Mouse (Mus musculus) heart, embryonic 14.5 days (tissue): ENCODE data around the gene Lhx2. TPM values are rescaled to one million over a fixed set of nuclear protein-coding genes. Genes with fewer than 3 reads are reported as not detected.
A peak's percentile ranks its signal among the peaks of the same experiment; 100 is the strongest.

Experiments
- ATAC-seq: fragments of 200-750 bp; cut with Nextera tagmentation; 2 replicates; pipeline ENCODE4 v1.8.0; 2017; ENCODE audit warnings: low read depth, moderate TSS enrichment; ENCODE audit not compliant: insufficient number of reproducible peaks, insufficient read depth, low FRiP score
- H3K27ac ChIP-seq, 2 experiments: fragments of 200-500 bp in 1 of 2; fragments of 300-500 bp in 1 of 2; sonication (generic) in 1 of 2; replicated peaks in 1 of 2; 2 replicates each; pipeline ENCODE4 v1.5.1; 2012 to 2014; ENCODE audit warnings: low read depth in 2 of 2, low read length in 2 of 2, control low read depth in 1 of 2, mild to moderate bottlenecking in 1 of 2, mixed read lengths in 1 of 2; ENCODE audit not compliant: control insufficient read depth in 1 of 2, insufficient read depth in 1 of 2
- H3K27me3 ChIP-seq: fragments of 300-500 bp; sonication (generic); 2 replicates; pipeline ENCODE4 v1.6.1; 2014; ENCODE audit warnings: mild to moderate bottlenecking, low read length, control low read depth; ENCODE audit not compliant: control insufficient read depth, insufficient read depth
- H3K36me3 ChIP-seq: fragments of 300-500 bp; sonication (generic); 2 replicates; pipeline ENCODE4 v1.6.1; 2014; ENCODE audit warnings: mild to moderate bottlenecking, control low read depth, low read length, mixed read lengths; ENCODE audit not compliant: control insufficient read depth, insufficient read depth
- H3K4me1 ChIP-seq, 2 experiments: fragments of 200-500 bp in 1 of 2; fragments of 300-500 bp in 1 of 2; sonication (generic) in 1 of 2; 2 replicates each; pipeline ENCODE4 v1.6.1; 2012 to 2014; ENCODE audit warnings: low read length in 2 of 2, control low read depth in 1 of 2, mixed read lengths in 1 of 2; ENCODE audit not compliant: control insufficient read depth in 2 of 2, insufficient read depth in 2 of 2
- H3K4me2 ChIP-seq: fragments of 300-500 bp; sonication (generic); 2 replicates; pipeline ENCODE4 v1.6.1; 2014; ENCODE audit warnings: mild to moderate bottlenecking, low read length
- H3K4me3 ChIP-seq, 2 experiments: fragments of 200-500 bp in 1 of 2; fragments of 300-500 bp in 1 of 2; sonication (generic) in 1 of 2; 2 replicates each; pipeline ENCODE4 v1.5.1; 2012 to 2014; ENCODE audit warnings: low read length in 2 of 2, mild to moderate bottlenecking in 2 of 2, control low read depth in 1 of 2, low read depth in 1 of 2, moderate library complexity in 1 of 2; ENCODE audit not compliant: control insufficient read depth in 1 of 2, insufficient read depth in 1 of 2
- H3K9ac ChIP-seq: fragments of 300-500 bp; sonication (generic); 2 replicates; pipeline ENCODE4 v1.6.1; 2014; ENCODE audit warnings: mild to moderate bottlenecking, low read length
- H3K9me3 ChIP-seq: fragments of 300-500 bp; sonication (generic); 2 replicates; pipeline ENCODE4 v1.6.1; 2016; ENCODE audit warnings: low read length, control low read depth; ENCODE audit not compliant: control insufficient read depth
- WGBS: fragments of 180-500 bp; shearing (Covaris S2); extraction: QIAGEN DNeasy Blood & Tissue Kit; methylation state at CpG from one replicate; pipeline ENCODE4 v1.1.7; 2014; 5-methylcytosine and 5-hydroxymethylcytosine counted together
- polyA plus RNA-seq: library from polyadenylated mRNA; unstranded; fragments of >200 nt; fragmentation: Nextera tagmentation; extraction: Ambion mirVana; gene quantifications from 2 replicates; pipeline ENCODE4 v1.2.1, GENCODE M21; 2014

Gene Lhx2
- polyA plus RNA-seq, 1 experiment from 2014 or later, result 0.43 TPM

GRCm38 (mm10) chr2:38367852-38368251, 28.8 kb downstream of the Lhx2 start:
- H3K36me3 ChIP-seq, result no peaks in the 10 kb centered on the region
- no peak overlapping the region for H3K4me3 ChIP-seq
- H3K9me3 ChIP-seq, result no peaks in the 10 kb centered on the region
- no peak overlapping the region for H3K9ac ChIP-seq
- peaks cover 76% of the 10 kb centered on the region for H3K27me3 ChIP-seq
- WGBS, result 65% methylated on average over 5 of the region's 5 CpGs
- ATAC-seq, result no peak
- no peak overlapping the region for H3K4me2 ChIP-seq
- no peak overlapping the region for H3K27ac ChIP-seq
- H3K4me1 ChIP-seq, result peaks cover 2 to 4% of the 10 kb centered on the region in 2 experiments; a peak in 2 of 4 replicates

GRCm38 (mm10) chr2:38368746-38369330, 29.8 kb downstream of the Lhx2 start:
- Histone ChIP-seq H3K9me3 (no peaks in the 10 kb centered on the region), H3K4me1 (peaks cover 2 to 4% of the 10 kb centered on the region in 2 experiments; a peak in 2 of 4 replicates), H3K27me3 (peaks cover 73% of the 10 kb centered on the region), H3K4me2 (peak overlapping the region; percentile 65), H3K4me3 (peak overlapping the region; percentile 27 to 39; a peak in 3 of 4 replicates), H3K9ac (no peak overlapping the region), H3K27ac (no peak overlapping the region), H3K36me3 (no peaks in the 10 kb centered on the region)
- ATAC-seq, result peak; percentile 72
- WGBS, result 6% methylated on average over 31 of the region's 31 CpGs

GRCm38 (mm10) chr2:38375606-38376304, 36.7 kb downstream of the Lhx2 start:
- H3K4me3 ChIP-seq, result no peak overlapping the region

GRCm38 (mm10) chr2:38377254-38377653, 38.2 kb downstream of the Lhx2 start:
- no peaks in the 10 kb centered on the region for H3K9me3 ChIP-seq
- no peak overlapping the region for H3K27ac ChIP-seq
- no peak overlapping the region for H3K4me3 ChIP-seq
- 68% methylated on average over 7 of the region's 7 CpGs for WGBS
- no peak overlapping the region for H3K4me2 ChIP-seq
- H3K27me3 ChIP-seq, result peaks cover 65% of the 10 kb centered on the region
- H3K4me1 ChIP-seq, result peaks cover 6 to 7% of the 10 kb centered on the region in 2 experiments; a peak in 2 of 4 replicates
- H3K9ac ChIP-seq, result no peak overlapping the region
- ATAC-seq, result no peak
- no peaks in the 10 kb centered on the region for H3K36me3 ChIP-seq

More at GRCm38 (mm10) chr2:38375606-38376304, 36.7 kb downstream of the Lhx2 start:
- Histone ChIP-seq H3K27me3 (peaks cover 70% of the 10 kb centered on the region), H3K4me1 (peaks cover 6 to 7% of the 10 kb centered on the region in 2 experiments; a peak in 2 of 4 replicates), H3K9ac (no peak overlapping the region), H3K9me3 (no peaks in the 10 kb centered on the region), H3K4me2 (peak overlapping the region; percentile 37), H3K36me3 (no peaks in the 10 kb centered on the region), H3K27ac (no peak overlapping the region)
- 4% methylated on average over 20 of the region's 20 CpGs for WGBS
- no peak for ATAC-seq

- Histone ChIP-seq H3K4me1 (peaks cover 6 to 7% of the 10 kb centered on the region in 2 experiments; a peak in 2 of 4 replicates), H3K27ac (no peak overlapping the region), H3K9me3 (no peaks in the 10 kb centered on the region), H3K4me3 (no peak overlapping the region), H3K27me3 (peaks cover 55% of the 10 kb centered on the region), H3K36me3 (no peaks in the 10 kb centered on the region), H3K9ac (no peak overlapping the region), H3K4me2 (no peak overlapping the region)
- no peak for ATAC-seq
- WGBS, result 21% methylated on average over 5 of the region's 5 CpGs
Measured at GRCm38 (mm10) chr2:38378346-38378745, 39.3 kb downstream of the Lhx2 start.

- Histone ChIP-seq H3K27ac (no peak overlapping the region), H3K9ac (no peak overlapping the region), H3K4me3 (peak overlapping the region; percentile 15 to 17; a peak in 3 of 4 replicates), H3K27me3 (peaks cover 51% of the 10 kb centered on the region), H3K4me2 (peak overlapping the region; percentile 49), H3K36me3 (no peaks in the 10 kb centered on the region), H3K9me3 (no peaks in the 10 kb centered on the region), H3K4me1 (peaks cover 6 to 7% of the 10 kb centered on the region in 2 experiments; a peak in 2 of 4 replicates)
- ATAC-seq, result no peak
- 3% methylated on average over 29 of the region's 29 CpGs for WGBS
Measured at GRCm38 (mm10) chr2:38378849-38379545, 39.9 kb downstream of the Lhx2 start.

GRCm38 (mm10) chr2:38379546-38379870, 40.4 kb downstream of the Lhx2 start:
- H3K9me3 ChIP-seq, result no peaks in the 10 kb centered on the region
- H3K4me2 ChIP-seq, result peak overlapping the region; percentile 49
- 3% methylated on average over 4 of the region's 4 CpGs for WGBS
- no peaks in the 10 kb centered on the region for H3K36me3 ChIP-seq
- H3K4me3 ChIP-seq, result peak overlapping the region in 1 of 2 experiments; percentile 15; a peak in 2 of 4 replicates
- H3K27me3 ChIP-seq, result peaks cover 47% of the 10 kb centered on the region
- H3K4me1 ChIP-seq, result peaks cover 6 to 7% of the 10 kb centered on the region in 2 experiments; a peak in 2 of 4 replicates
- no peak overlapping the region for H3K9ac ChIP-seq
- no peak overlapping the region for H3K27ac ChIP-seq
- ATAC-seq, result no peak
